Mouse (Mus musculus) heart, embryonic 11.5 days (tissue): ENCODE measurements around the gene Gpr63. TPM values are rescaled to one million over a fixed set of nuclear protein-coding genes. Genes with fewer than 3 reads are reported as not detected.
"Not testable (repeated sequence)": the region's sequence is repeated elsewhere in the genome, so short reads cannot be mapped to it uniquely, and the experiment has no call there.

ENCODE experiments used
- ATAC-seq: fragments of 200-750 bp; cut with Nextera tagmentation; replicated peaks from 2 replicates; pipeline ENCODE4 v1.8.0; 2017; ENCODE audit warnings: moderate library complexity; ENCODE audit not compliant: insufficient number of reproducible peaks, low FRiP score, low TSS enrichment
- H3K27ac ChIP-seq: fragments of 300-500 bp; sonication (generic); 2 replicates; pipeline ENCODE4 v1.5.1; 2014; ENCODE audit warnings: mild to moderate bottlenecking, low read depth, low read length
- H3K27me3 ChIP-seq: fragments of 300-500 bp; sonication (generic); 2 replicates; pipeline ENCODE4 v1.6.1; 2014; ENCODE audit warnings: mild to moderate bottlenecking, low read length, mixed read lengths; ENCODE audit not compliant: control insufficient read depth, insufficient read depth
- H3K36me3 ChIP-seq: fragments of 300-500 bp; sonication (generic); 2 replicates; pipeline ENCODE4 v1.6.1; 2014; ENCODE audit warnings: mild to moderate bottlenecking, low read length, moderate library complexity, mixed read lengths; ENCODE audit not compliant: control insufficient read depth, insufficient read depth
- H3K4me1 ChIP-seq: fragments of 300-500 bp; sonication (generic); 2 replicates; pipeline ENCODE4 v1.6.1; 2014; ENCODE audit warnings: low read length; ENCODE audit not compliant: control insufficient read depth, insufficient read depth
- H3K4me2 ChIP-seq: fragments of 300-500 bp; sonication (generic); 2 replicates; pipeline ENCODE4 v1.6.1; 2014; ENCODE audit warnings: mild to moderate bottlenecking, moderate library complexity
- H3K4me3 ChIP-seq: fragments of 300-500 bp; sonication (generic); 2 replicates; pipeline ENCODE4 v1.5.1; 2014; ENCODE audit warnings: low read depth, low read length
- H3K9ac ChIP-seq: fragments of 300-500 bp; sonication (generic); 2 replicates; pipeline ENCODE4 v1.6.1; 2014; ENCODE audit warnings: mild to moderate bottlenecking, low read depth, low read length, moderate library complexity
- H3K9me3 ChIP-seq: fragments of 300-500 bp; sonication (generic); replicated peaks from 2 replicates; pipeline ENCODE4 v1.6.1; 2016; ENCODE audit warnings: low read length; ENCODE audit not compliant: control insufficient read depth
- WGBS: fragments of 180-500 bp; shearing (Covaris S2); extraction: QIAGEN DNeasy Blood & Tissue Kit; methylation state at CpG from one replicate; pipeline ENCODE4 v1.1.7; 2014; ENCODE audit not compliant: insufficient replicate concordance; 5-methylcytosine and 5-hydroxymethylcytosine counted together
- polyA plus RNA-seq: library from polyadenylated mRNA; unstranded; fragments of >200 nt; fragmentation: Nextera tagmentation; extraction: Ambion mirVana; gene quantifications from 2 replicates; pipeline ENCODE4 v1.2.1, GENCODE M21; 2014

Gene Gpr63
- polyA plus RNA-seq, 1 experiment from 2014 or later, result 2.2 TPM

- Histone ChIP-seq H3K4me1 (no peaks in the 10 kb centered on the region), H3K4me2 (no peak overlapping the region), H3K9ac (no peak overlapping the region), H3K4me3 (no peak overlapping the region), H3K9me3 (no peaks in the 10 kb centered on the region), H3K27ac (no peak overlapping the region), H3K36me3 (no peaks in the 10 kb centered on the region), H3K27me3 (no peaks in the 10 kb centered on the region)
- WGBS, result 65% methylated on average over 4 of the region's 4 CpGs
- no peak for ATAC-seq
These were observed 63.7 kb downstream of the Gpr63 start for GRCm38 (mm10) chr4:25029875-25030274.

GRCm38 (mm10) chr4:25035158-25035791, 69.1 kb downstream of the Gpr63 start:
- Histone ChIP-seq H3K36me3 (no peaks in the 10 kb centered on the region), H3K9me3 (no peaks in the 10 kb centered on the region), H3K4me2 (no peak overlapping the region), H3K9ac (no peak overlapping the region), H3K27ac (no peak overlapping the region), H3K4me1 (no peaks in the 10 kb centered on the region), H3K27me3 (no peaks in the 10 kb centered on the region), H3K4me3 (no peak overlapping the region)
- WGBS, result 19% methylated on average over 6 of the region's 6 CpGs
- ATAC-seq, result no peak

DNA sequence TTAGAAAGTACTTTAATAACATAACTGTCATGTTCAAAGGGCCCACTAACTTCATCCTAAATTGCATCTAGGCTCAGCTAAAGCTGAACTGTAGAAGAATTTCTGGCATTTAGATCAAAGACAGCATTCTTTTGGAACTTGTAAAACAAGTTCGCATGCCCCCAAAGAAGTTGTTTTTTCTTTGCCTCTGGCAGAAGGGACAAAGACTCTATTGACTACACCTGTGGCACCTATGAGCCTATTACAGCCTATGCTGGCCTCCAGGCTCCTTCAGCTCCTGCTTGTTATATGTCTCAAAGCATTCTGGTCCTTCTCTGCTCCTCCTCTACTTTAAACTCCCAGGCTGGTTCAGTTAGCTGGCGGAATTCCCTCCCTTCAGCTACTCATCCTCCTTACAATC, 69.6 kb downstream of the Gpr63 start:
- Histone ChIP-seq H3K4me3 (no peak overlapping the region), H3K27me3 (no peaks in the 10 kb centered on the region), H3K36me3 (no peaks in the 10 kb centered on the region), H3K27ac (no peak overlapping the region), H3K4me2 (no peak overlapping the region), H3K9ac (no peak overlapping the region), H3K4me1 (no peaks in the 10 kb centered on the region), H3K9me3 (no peaks in the 10 kb centered on the region)
- WGBS, result 54% methylated on average over 2 of the region's 2 CpGs
- no peak for ATAC-seq

DNA sequence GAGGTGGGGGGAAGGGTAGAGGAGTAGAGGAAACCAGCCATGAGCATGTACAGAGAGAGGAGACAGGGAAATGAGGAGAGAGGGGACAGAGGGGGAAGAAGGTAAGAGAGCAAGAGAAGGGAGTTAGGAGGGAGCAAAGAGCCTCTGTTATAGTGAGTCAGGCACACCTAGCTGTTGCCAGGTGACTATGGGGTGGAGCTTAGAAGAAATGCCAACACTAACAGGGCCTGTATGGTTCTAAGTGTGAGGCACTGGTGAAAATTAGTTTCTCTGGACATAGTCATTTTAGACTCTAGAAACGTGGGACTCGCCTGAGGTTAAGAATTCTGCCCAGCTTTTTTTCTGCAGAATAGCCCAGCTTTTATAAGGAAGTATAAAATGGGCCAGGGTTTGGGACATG, 71.1 kb downstream of the Gpr63 start:
- Histone ChIP-seq H3K9me3 (no peaks in the 10 kb centered on the region), H3K4me1 (no peaks in the 10 kb centered on the region), H3K4me3 (no peak overlapping the region), H3K27me3 (no peaks in the 10 kb centered on the region), H3K9ac (no peak overlapping the region), H3K4me2 (no peak overlapping the region), H3K27ac (no peak overlapping the region), H3K36me3 (no peaks in the 10 kb centered on the region)
- no peak for ATAC-seq
- 64% methylated on average over 2 of the region's 2 CpGs for WGBS

- not testable (repeated sequence) for H3K9me3 ChIP-seq, H3K36me3 ChIP-seq, H3K4me2 ChIP-seq, H3K9ac ChIP-seq, H3K4me1 ChIP-seq, H3K27ac ChIP-seq, H3K27me3 ChIP-seq, ATAC-seq, H3K4me3 ChIP-seq
- 74% methylated on average over 1 of the region's 1 CpGs for WGBS
These were observed 89.3 kb downstream of the Gpr63 start for GRCm38 (mm10) chr4:25055541-25055940.

Other genes starting within 250 kb of the Gpr63 start
- gene Klhl32, start 115.3 kb upstream of the Gpr63 start, polyA plus RNA-seq, result 2.4 and 2.9 TPM in 2 replicates
- 83.5 and 85.8 TPM in 2 replicates for gene Ndufaf4, start 68.3 kb upstream of the Gpr63 start, polyA plus RNA-seq